Mouse (Mus musculus): ENCODE data around the gene Olfr1033. TPM values are rescaled to one million over a fixed set of nuclear protein-coding genes. Genes with fewer than 3 reads are reported as not detected.
"Not testable (repeated sequence)": the region's sequence is repeated elsewhere in the genome, so short reads cannot be mapped to it uniquely, and the experiment has no call there.

The Olfr1033 gene
- 1.7 and 2.3 TPM in 2 replicates for polyA plus RNA-seq (2015; fragmentation: Nextera tagmentation; extraction: Ambion mirVana)

GRCm38 (mm10) chr2:86020406-86020805, at the start of gene Olfr1033:
Gene Olfr1033, plus strand, starts transcription at chr2:86020633.
- peak; percentile 48 for DNase-seq (ENCODE audit: low spot score)

- no peak for DNase-seq (ENCODE audit: low spot score)
Observed at GRCm38 (mm10) chr2:85973595-85973994, 46.8 kb upstream of the Olfr1033 start, which contains the start of gene Olfr1029. Gene Olfr1029, plus strand, starts transcription at chr2:85973895.

- no peak for DNase-seq (ENCODE audit: low spot score)
Observed at GRCm38 (mm10) chr2:85978976-85979375, 41.5 kb upstream of the Olfr1033 start, which contains the start of gene Olfr1030. Gene Olfr1030, plus strand, starts transcription at chr2:85979276.

DNA sequence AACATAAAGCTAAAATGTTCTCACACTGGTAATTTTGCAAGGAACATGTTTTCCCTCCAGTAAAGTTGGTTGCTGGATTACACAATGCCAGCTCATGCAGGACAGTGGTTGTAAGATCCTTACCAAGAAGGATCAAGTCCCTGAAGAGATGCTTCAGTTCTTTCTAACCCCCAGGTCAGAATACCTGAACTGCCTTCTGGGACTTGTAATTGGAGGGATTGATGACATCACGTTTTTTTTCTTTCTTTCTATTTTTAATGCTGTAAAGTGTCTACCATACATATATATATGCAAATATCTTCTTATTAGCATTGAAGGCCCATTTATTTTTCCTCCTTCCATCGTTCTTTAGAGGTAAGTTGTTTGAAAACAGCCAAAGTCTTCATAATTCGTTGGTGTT, 30.4 kb upstream of the Olfr1033 start, which contains the start of gene Olfr1031:
Gene Olfr1031 (plus strand): TSS at position 301 of the 400 bp plus-strand sequence.
- no peak for DNase-seq (ENCODE audit: low spot score)

DNA sequence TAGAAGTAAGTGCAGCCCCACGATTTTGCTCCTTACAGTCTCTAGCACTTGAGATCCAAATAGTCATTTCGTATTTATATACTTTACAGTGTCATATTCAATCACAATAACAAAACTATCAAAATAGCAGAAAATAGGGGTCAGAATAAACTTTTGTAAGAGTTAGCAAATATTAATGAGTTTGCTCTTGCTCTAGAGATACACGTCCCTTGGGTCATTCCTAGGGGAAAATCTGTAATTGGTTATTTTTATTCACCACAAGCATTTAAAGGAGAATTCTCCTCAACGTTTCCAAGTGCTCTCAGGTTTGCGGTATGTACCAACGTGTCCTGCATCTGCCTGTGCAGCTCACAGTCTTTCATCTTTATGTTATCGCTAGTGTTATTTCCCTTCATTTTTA, 15.2 kb upstream of the Olfr1033 start, which contains the start of gene Olfr1032:
Gene Olfr1032 (plus strand): TSS at position 301 of the 400 bp plus-strand sequence.
- DNase-seq (ENCODE audit: low spot score), result no peak

- not testable (repeated sequence) for DNase-seq (ENCODE audit: low spot score)
Observed at GRCm38 (mm10) chr2:86021518-86021917, 1.1 kb downstream of the Olfr1033 start.

DNA sequence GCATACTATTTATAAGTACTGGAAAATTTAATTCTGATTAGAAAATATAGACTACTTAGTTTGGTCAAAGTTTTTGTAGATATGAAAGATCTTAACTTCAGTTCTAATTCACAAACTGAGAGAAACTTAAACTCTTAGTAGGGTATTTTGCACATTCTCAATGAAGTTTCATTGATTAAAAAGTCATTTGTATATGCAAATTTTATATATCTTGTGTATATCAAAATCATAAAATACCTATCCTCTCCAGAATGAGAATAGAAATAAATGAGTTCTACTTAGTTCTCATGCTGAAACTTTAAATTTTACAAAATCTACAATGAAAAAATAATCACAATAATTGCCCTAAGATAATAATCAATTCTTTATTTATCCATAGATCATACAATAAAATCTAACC, 25.1 kb downstream of the Olfr1033 start, which contains the start of gene Olfr1034:
Gene Olfr1034 (plus strand): TSS at position 301 of the 400 bp plus-strand sequence.
- DNase-seq (ENCODE audit: low spot score), result no peak

GRCm38 (mm10) chr2:86050777-86051176, 30.3 kb downstream of the Olfr1033 start:
- DNase-seq (ENCODE audit: low spot score), result not testable (repeated sequence)

DNA sequence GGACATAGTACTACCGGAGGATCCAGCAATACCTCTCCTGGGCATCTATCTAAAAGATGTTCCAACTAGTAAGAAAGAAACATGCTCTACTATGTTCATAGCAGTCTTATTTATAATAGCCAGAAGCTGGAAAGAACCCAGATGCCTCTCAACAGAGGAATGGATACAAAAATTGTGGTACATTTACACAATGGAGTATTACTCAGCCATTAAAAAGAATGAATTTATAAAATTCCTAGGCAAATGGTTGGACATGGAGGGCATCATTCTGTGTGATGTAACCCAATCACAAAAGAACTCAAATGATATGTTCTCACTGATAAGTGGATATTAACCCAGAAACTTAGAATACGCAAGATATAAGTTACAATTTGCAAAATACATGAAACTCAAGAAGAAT, 43.3 kb downstream of the Olfr1033 start:
- DNase-seq (ENCODE audit: low spot score), result not testable (repeated sequence)

DNA sequence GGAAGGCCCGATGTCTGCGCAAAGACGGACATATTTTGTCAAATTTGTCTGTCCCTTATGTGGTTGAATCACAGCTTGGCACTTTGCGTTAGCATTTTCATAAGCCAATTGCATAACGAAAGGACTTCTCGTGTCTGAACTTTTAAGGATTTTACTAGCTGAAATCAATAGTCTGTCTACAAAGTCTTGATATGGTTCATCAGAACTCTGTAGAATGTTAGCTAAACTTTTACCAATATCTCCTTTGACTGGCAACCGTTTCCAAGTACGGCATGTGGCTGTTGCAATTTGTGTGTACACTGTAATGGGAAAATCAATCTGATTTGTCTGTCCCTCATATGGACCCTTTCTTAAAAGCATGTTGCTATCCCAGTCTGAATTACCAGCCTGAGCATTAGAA, 49.8 kb downstream of the Olfr1033 start:
- DNase-seq (ENCODE audit: low spot score), result no peak

GRCm38 (mm10) chr2:86073692-86074091, 53.3 kb downstream of the Olfr1033 start, which contains the start of gene Olfr1036:
Gene Olfr1036, plus strand, starts transcription at chr2:86073992.
- not testable (repeated sequence) for DNase-seq (ENCODE audit: low spot score)

GRCm38 (mm10) chr2:86080478-86080877, 60.0 kb downstream of the Olfr1033 start:
- not testable (repeated sequence) for DNase-seq (ENCODE audit: low spot score)

DNA sequence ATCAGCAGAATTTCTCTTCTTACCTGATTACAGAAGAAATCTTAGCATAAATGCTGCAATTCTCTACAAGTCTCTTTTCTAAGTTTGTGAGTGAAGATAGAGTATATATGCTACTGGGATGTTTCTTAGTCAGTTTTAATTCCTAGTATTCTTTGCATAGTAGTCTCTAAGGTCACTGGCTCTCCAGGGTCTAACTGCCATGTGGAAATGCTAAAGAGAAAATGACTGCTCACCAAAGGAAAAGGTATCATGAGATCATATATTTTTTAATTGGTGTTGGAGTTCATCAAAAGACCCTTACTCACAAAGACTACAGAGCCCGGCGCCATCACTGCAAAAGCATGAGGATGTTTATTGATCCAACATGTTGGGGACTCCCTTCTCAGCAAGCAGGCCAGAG, 66.9 kb downstream of the Olfr1033 start, which contains the start of gene Olfr1037:
Gene Olfr1037 (minus strand): TSS at position 101 of the 400 bp plus-strand sequence.
- DNase-seq (ENCODE audit: low spot score), result no peak

Other genes starting within 250 kb of the Olfr1033 start
- not detected in 2 replicates for gene Olfr1014, start 247.9 kb upstream of the Olfr1033 start, polyA plus RNA-seq (2015; fragmentation: Nextera tagmentation; extraction: Ambion mirVana)
- not detected in 2 replicates for gene Olfr1015, start 238.6 kb upstream of the Olfr1033 start, polyA plus RNA-seq (2015; fragmentation: Nextera tagmentation; extraction: Ambion mirVana)
- gene Olfr1016, start 218.1 kb upstream of the Olfr1033 start, polyA plus RNA-seq (2015; fragmentation: Nextera tagmentation; extraction: Ambion mirVana), result not detected in 2 replicates
- gene Olfr1018, start 202.2 kb upstream of the Olfr1033 start, polyA plus RNA-seq (2015; fragmentation: Nextera tagmentation; extraction: Ambion mirVana), result not detected in 2 replicates
- gene Olfr1019, start 175.2 kb upstream of the Olfr1033 start, polyA plus RNA-seq (2015; fragmentation: Nextera tagmentation; extraction: Ambion mirVana), result not detected in 2 replicates
- not detected in 2 replicates for gene Olfr1020, start 173.6 kb upstream of the Olfr1033 start, polyA plus RNA-seq (2015; fragmentation: Nextera tagmentation; extraction: Ambion mirVana)
- gene Olfr1022, start 152.0 kb upstream of the Olfr1033 start, polyA plus RNA-seq (2015; fragmentation: Nextera tagmentation; extraction: Ambion mirVana), result not detected in 2 replicates
- not detected in 2 replicates for gene Olfr1023, start 135.0 kb upstream of the Olfr1033 start, polyA plus RNA-seq (2015; fragmentation: Nextera tagmentation; extraction: Ambion mirVana)
- gene Olfr1024, start 115.6 kb upstream of the Olfr1033 start, polyA plus RNA-seq (2015; fragmentation: Nextera tagmentation; extraction: Ambion mirVana), result not detected in 2 replicates
- not detected in 2 replicates for gene Olfr1025-ps1, start 105.4 kb upstream of the Olfr1033 start, polyA plus RNA-seq (2015; fragmentation: Nextera tagmentation; extraction: Ambion mirVana)
- gene Olfr1026, start 99.1 kb upstream of the Olfr1033 start, polyA plus RNA-seq (2015; fragmentation: Nextera tagmentation; extraction: Ambion mirVana), result not detected in 2 replicates
- gene Olfr1028, start 70.2 kb upstream of the Olfr1033 start, polyA plus RNA-seq (2015; fragmentation: Nextera tagmentation; extraction: Ambion mirVana), result not detected in 2 replicates
- gene Olfr1029, start 46.7 kb upstream of the Olfr1033 start, polyA plus RNA-seq (2015; fragmentation: Nextera tagmentation; extraction: Ambion mirVana), result not detected in 2 replicates
- gene Olfr1030, start 41.4 kb upstream of the Olfr1033 start, polyA plus RNA-seq (2015; fragmentation: Nextera tagmentation; extraction: Ambion mirVana), result not detected in 2 replicates
- not detected in 2 replicates for gene Olfr1031, start 30.3 kb upstream of the Olfr1033 start, polyA plus RNA-seq (2015; fragmentation: Nextera tagmentation; extraction: Ambion mirVana)
- gene Olfr1032, start 15.1 kb upstream of the Olfr1033 start, polyA plus RNA-seq (2015; fragmentation: Nextera tagmentation; extraction: Ambion mirVana), result not detected in 2 replicates
- 0.03 and 0.05 TPM in 2 replicates for gene Olfr1034, start 25.2 kb downstream of the Olfr1033 start, polyA plus RNA-seq (2015; fragmentation: Nextera tagmentation; extraction: Ambion mirVana)
- not detected in 2 replicates for gene Olfr1036, start 53.4 kb downstream of the Olfr1033 start, polyA plus RNA-seq (2015; fragmentation: Nextera tagmentation; extraction: Ambion mirVana)
- gene Olfr1037, start 66.8 kb downstream of the Olfr1033 start, polyA plus RNA-seq (2015; fragmentation: Nextera tagmentation; extraction: Ambion mirVana), result not detected in 2 replicates
- not detected in 2 replicates for gene Olfr1039, start 115.3 kb downstream of the Olfr1033 start, polyA plus RNA-seq (2015; fragmentation: Nextera tagmentation; extraction: Ambion mirVana)
- not detected in 2 replicates for gene Olfr1040, start 126.1 kb downstream of the Olfr1033 start, polyA plus RNA-seq (2015; fragmentation: Nextera tagmentation; extraction: Ambion mirVana)
- not detected in 2 replicates for gene Olfr1042, start 141.2 kb downstream of the Olfr1033 start, polyA plus RNA-seq (2015; fragmentation: Nextera tagmentation; extraction: Ambion mirVana)
- gene Olfr1043, start 146.9 kb downstream of the Olfr1033 start, polyA plus RNA-seq (2015; fragmentation: Nextera tagmentation; extraction: Ambion mirVana), result not detected in 2 replicates
- gene Olfr1044, start 157.2 kb downstream of the Olfr1033 start, polyA plus RNA-seq (2015; fragmentation: Nextera tagmentation; extraction: Ambion mirVana), result not detected in 2 replicates
- not detected in 2 replicates for gene Olfr52, start 165.1 kb downstream of the Olfr1033 start, polyA plus RNA-seq (2015; fragmentation: Nextera tagmentation; extraction: Ambion mirVana)
- gene Olfr1045, start 182.4 kb downstream of the Olfr1033 start, polyA plus RNA-seq (2015; fragmentation: Nextera tagmentation; extraction: Ambion mirVana), result not detected in 2 replicates
- not detected in 2 replicates for gene Olfr1046, start 198.7 kb downstream of the Olfr1033 start, polyA plus RNA-seq (2015; fragmentation: Nextera tagmentation; extraction: Ambion mirVana)
- gene Olfr1047, start 210.8 kb downstream of the Olfr1033 start, polyA plus RNA-seq (2015; fragmentation: Nextera tagmentation; extraction: Ambion mirVana), result not detected in 2 replicates
- gene Olfr1048, start 219.7 kb downstream of the Olfr1033 start, polyA plus RNA-seq (2015; fragmentation: Nextera tagmentation; extraction: Ambion mirVana), result not detected in 2 replicates
- not detected in 2 replicates for gene Olfr1049, start 237.7 kb downstream of the Olfr1033 start, polyA plus RNA-seq (2015; fragmentation: Nextera tagmentation; extraction: Ambion mirVana)